Mouse (Mus musculus): ENCODE measurements around the gene Itgb5. TPM values are rescaled to one million over a fixed set of nuclear protein-coding genes. Genes with fewer than 3 reads are reported as not detected.

The Itgb5 gene
- total RNA-seq, 2 experiments from 2014 or later: 32.5 to 32.7 TPM

DNA sequence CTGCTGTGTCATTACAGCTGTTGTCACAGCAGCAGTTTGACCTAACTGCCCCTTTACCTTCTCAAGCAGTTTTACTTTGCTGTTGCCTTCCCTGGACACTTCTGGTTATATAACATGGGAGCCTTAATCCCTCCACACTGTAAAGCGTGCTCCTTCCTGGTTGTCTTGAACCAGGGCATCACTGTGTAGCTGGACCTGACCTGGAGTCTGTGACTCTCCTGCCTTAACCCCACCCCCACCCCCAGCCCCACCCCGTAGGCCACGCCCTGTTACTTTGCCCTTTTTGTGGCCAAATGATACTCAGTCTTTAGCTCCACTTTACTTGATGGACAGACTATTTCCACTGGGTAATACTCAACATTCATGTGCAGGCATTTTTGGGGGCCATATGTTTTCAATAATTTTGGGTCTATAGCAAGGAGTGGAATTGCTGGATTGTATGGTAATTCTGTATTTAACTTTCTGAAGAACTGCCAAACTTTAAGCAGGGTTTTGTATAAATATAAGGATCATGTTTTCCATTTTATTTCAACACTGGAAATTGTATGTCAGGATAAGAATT is 40.8 kb downstream of the Itgb5 start:
- intact Hi-C loops (cut with DNase I): no loop called here
- DNase-seq (ENCODE audit: low spot score in 2 of 2): no peak

DNA sequence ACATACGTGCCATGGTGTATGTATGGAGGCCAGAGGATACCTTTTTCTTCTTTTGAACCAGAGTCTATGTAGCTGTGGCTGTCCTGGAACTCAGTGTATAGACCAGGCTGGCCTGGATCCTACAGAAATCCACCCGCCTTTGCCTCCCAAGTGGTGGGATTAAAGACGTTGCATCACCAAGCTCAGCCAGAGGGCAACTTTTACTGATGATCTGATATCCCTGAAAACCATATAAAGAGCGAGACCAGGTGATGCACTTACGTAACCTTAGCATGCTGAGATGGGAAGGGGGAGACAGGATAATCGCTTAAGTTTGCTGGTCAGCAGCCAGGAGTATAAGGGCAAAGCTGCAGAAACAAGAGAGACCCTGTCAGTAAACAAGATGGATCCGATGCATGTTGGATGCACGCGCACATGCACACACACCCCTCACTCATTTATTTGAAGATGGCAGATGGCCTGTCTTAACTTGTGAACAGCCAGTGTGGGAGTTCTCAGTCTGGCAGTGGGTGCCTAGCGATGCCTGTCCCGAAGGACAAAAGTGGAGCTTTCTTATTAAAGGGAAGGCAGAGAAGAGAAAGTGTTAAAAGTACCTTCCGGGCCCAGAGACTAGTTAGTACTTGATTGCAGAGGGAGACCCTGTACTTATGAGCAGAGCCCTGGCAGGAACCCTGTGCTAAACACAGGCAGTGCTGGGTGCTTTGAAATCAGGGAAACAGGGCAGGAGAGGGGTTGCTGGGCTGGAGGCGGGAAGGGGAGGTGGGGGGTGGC is 41.7 kb downstream of the Itgb5 start:
- DNase-seq (ENCODE audit: low spot score in 2 of 2): no peak
- intact Hi-C loops (cut with DNase I): no loop called here

DNA sequence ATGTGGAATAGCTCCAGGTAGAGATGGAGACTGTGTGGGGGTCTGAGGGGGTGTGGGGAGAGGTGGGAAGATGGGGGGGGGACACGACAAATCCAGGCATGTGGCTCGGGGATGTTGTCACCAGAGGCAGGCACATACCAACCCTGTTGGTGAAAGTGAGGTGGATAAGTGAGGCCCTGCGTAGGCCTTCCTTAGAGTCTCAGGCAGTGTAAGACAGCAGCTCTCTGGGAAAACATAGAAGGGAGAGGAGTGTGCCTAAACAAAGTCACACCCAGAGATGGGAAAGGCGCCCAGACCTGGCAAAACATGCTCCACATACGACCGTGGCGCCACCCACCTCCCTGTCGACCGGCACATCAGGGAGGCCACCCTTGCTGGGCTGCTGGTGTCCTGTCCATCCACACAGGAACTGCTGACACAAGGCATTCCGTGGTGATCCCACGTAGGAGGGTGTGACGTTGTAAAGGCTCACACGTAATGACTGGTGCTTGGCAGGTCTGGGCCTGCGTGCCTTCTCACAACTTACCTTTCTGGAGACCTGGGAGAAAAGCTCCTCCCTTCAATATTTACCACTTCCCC is 42.5 kb downstream of the Itgb5 start:
- DNase-seq (ENCODE audit: low spot score in 2 of 2): no peak
- intact Hi-C loops (cut with DNase I): no loop called here

DNA sequence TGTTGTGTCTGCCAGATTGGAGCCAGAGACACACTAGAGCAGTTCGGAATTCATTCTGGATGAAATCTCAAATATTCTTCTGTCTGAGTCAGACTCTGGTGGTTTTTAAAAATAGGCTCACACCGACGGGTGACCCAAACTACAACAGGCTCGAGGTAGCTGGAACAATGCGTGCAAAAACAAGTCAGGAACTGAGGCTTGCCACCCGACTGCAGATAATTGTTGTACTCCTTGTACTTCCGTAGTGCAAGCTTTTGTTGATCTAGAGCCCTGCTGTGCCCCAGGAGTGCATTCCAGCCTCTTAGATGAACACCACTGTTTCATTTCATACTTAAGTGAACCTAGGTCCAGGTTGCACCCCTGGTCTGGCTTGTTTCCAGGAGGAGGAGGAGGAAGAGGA is 43.8 kb downstream of the Itgb5 start:
- intact Hi-C loops (cut with DNase I): no loop called here
- no peak for DNase-seq (ENCODE audit: low spot score in 2 of 2)

DNA sequence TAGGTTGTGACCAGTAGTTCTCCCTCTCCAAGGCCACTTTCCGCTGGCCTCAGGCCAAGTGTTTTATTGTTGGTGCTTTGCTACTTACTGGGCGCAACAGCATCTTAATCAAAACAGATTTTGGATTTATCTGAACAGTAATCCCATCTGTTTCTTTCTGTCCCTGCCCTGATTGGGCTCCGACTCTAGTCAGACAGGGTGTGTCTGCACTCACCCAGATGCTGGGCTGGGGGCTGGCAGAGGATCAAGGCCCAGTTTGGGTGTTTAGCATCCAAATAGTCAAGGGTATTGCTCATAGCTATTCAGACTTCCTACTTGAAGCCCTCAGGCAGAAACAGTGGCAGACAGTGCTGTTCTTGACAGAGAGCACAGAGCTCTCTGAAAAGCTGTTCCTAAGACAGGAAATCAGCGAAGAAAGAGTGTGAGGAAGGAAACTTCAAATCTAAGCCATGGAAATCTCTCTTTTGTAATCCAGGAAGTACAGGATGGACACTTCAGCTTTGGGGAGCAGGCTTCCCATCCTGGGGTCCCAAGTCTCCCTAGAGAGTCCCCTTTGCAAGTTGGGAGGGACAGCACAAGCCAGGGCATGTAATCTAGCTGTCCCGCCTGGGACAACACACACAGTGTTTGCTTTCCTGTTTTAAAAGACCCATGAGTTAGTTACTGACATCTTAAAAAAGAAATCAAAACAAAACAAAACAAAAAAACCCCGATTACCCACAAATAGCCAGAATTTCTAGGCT is 48.7 kb downstream of the Itgb5 start:
- no peak for DNase-seq (ENCODE audit: low spot score in 2 of 2)
- intact Hi-C loops (cut with DNase I): no loop called here

DNA sequence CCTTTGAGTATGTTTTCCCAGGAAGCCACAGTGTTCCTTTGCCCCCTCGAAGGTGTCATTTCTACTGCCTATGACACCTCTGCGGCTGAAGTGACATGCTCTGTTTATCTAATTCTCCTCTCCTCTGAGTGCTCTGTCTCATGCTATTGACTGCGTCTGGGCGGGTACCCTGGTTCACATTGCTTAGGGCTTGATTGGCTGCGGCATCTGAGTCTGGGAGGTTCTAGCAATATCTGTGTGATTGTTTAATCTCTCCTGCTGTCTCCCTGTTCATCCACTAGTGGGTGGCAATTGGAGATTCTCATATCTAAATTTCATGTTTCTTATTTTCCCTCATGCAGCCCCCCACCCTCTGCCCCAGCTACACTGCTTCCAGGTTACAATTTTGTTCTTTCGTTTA is 49.6 kb downstream of the Itgb5 start:
- intact Hi-C loops (cut with DNase I): no loop called here

DNA sequence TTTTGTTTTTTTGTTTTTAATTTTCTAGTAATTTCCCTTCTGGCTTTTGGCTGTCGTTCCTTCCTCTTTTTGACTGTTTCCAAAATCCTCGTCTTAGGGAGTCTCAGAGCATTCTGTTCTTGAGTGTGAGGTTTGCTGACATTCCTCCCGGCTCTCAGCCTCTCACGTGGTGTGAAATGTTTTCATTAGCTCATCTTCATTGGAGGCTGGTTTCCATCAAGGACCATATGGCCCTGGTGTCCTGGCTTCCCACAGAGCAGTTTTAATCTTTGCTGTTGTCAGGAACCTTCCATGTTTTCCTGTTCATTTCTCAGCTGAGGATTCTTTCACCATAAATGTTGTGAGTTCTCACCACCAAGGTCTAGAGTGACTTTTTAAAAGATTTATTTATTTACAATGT is 50.1 kb downstream of the Itgb5 start:
- intact Hi-C loops (cut with DNase I): no loop called here

More for the DNA sequence above, 49.6 kb downstream of the Itgb5 start:
- no peak for DNase-seq (ENCODE audit: low spot score in 2 of 2)

DNA sequence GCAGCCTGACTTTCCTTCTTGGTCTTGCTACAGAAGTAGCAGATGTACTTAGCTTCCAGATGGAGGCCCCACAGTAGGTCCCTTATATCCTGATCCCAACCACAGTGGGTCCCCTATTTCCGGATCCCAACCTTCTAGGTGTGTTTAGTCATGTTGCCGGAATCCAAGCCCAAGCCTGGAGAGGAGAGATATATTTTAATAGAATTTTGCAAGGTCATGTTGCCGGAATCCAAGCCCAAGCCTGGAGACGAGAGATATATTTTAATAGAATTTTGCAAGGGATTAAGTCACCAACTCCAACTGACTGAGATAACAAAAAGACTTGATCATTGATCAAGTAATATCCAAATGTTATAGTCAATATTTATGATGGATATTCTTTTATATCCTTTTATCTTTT is 51.3 kb downstream of the Itgb5 start:
- intact Hi-C loops (cut with DNase I): no loop called here
- no peak for DNase-seq (ENCODE audit: low spot score in 2 of 2)

More for the DNA sequence above, 50.1 kb downstream of the Itgb5 start:
- no peak for DNase-seq (ENCODE audit: low spot score in 2 of 2)

DNA sequence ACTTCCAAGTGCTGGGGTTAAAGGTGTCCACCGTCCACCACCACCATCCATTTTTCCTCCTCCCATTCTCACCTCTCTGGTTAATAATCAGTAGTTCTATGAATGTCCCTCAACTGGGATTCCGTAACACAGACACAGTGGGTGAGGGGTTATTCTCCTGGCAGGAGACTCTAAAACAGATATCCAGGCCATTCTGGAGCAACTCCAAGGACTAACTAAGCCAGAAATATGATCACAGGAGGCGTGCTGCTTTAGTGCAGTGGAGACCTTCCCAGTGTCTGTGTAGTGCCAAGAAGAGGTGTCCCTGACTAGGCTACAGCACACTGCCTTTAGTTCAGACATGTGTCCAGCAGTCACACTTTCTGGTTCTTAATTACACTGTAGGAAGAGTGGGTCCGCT is 53.1 kb downstream of the Itgb5 start:
- intact Hi-C loops (cut with DNase I): no loop called here
- DNase-seq (ENCODE audit: low spot score in 2 of 2): peak in 1 of 2 experiments; percentile 44

DNA sequence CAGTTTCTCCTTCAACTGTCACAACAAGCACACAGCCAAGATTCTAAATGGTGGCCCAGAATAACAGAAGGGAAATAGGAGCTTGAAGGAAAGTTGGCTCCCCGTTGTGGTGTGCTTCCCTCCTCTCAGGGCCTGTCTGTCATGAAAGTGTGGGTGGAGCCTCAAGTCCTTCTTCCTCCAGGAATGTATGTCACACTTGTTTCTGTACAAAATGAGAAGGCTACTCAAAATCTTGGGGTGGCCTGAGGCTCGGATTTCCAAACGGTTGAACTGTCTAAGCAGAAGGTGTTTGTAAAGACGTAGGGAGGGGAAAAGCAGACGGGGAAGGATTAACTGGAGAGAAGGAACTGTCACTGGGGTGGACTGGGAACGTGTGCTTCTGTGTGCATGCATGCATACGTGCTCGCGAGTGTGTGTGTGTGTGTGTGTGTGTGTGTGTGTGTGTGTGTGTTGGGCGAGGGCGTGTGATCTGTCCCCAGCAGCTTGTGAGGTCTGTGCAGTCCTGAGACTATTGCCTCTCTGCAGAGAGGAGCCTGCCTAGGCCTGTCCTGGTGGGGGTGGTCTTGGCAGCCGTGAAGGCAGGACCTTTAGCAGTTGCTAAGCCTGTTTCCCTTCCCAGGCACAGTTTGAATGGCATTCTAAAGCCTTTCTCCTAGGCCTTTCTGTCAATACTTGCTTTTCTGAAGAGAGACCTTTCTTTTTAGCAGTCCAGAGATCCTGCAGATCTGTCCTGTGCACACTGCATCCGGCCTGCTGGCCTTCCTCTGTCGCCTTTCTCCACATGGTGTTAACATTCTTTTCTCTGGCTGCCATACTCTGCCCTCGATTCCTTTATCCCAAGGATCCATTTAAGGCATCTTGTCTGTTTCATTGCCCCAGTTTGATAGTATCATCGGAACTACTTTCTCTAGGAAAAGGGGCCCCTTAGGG is 53.8 kb downstream of the Itgb5 start:
- DNase-seq (ENCODE audit: low spot score in 2 of 2): peak; percentile 42 to 78
- intact Hi-C loops (cut with DNase I): no loop called here

DNA sequence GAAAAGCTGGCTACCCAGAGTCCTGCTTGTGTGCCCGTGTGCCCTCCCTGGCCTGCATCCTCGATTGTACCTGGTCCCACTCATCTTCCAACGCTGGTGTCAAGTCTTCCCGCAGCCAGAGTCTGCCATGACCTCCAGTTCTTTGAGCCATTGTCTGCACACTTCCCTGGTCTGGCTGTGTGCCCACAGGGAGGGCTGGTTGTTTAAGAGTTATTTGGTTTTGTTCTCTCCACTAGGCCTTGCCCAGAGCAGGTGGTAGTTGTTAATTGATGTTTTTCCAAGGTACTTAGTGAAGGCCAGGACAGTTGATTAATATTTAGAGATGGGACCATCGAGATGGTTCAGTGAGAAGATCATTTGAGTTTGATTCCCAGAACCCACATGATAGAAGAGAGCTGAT is 54.7 kb downstream of the Itgb5 start:
- intact Hi-C loops (cut with DNase I): no loop called here

DNA sequence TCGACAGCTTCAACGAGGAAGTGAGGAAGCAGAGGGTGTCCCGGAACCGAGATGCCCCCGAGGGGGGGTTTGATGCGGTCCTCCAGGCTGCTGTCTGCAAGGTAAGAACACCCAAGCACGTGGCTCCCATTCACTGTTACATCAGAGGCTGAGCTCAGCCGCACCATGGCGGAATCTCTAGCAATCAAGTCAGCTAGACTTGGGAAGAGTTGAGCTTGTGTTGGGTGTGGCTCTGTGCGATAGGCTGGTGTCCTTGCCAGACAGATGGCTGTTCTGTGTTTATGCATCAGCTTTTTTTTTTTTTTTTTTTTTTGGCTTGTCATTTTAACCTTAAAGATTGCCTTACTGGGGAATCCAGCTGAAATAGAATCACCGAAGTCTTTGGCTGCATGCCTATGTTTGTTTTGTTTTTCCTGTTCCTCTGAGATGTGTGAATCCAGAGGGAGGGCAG is 55.6 kb downstream of the Itgb5 start:
- intact Hi-C loops (cut with DNase I): no loop called here
- no peak for DNase-seq (ENCODE audit: low spot score in 2 of 2)

More for the DNA sequence above, 54.7 kb downstream of the Itgb5 start:
- no peak for DNase-seq (ENCODE audit: low spot score in 2 of 2)

DNA sequence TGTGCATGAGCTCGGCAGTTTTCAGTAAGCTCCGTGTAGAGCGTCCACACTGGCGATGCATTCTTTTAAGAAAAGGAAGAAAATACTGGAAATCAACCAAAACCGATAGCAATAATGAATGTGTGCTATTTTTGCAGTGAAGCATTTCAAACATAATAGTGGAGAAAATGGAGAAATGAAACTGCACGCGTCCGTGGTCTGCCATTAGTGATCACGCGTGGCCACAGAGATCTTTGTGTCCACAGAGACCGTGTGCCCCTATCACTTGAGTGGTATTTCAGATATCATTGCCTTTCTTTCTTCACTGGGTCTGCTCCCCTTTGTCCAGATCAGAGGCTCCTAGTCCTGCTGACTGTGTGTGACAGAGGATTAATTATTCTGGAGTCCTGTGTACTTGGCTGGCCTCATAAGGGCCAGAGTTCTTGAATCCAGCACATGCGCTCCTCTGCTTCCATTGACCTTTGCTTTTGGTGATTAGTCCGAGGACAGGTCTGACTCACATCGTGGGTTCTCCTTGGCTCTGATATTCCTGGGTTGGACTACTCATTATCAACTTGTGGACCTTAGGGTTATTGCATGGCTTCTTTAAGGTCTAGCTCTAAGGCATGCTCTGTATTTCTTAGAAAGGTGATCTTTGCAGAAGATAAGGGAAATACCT is 56.3 kb downstream of the Itgb5 start:
- no peak for DNase-seq (ENCODE audit: low spot score in 2 of 2)
- intact Hi-C loops (cut with DNase I): no loop called here

DNA sequence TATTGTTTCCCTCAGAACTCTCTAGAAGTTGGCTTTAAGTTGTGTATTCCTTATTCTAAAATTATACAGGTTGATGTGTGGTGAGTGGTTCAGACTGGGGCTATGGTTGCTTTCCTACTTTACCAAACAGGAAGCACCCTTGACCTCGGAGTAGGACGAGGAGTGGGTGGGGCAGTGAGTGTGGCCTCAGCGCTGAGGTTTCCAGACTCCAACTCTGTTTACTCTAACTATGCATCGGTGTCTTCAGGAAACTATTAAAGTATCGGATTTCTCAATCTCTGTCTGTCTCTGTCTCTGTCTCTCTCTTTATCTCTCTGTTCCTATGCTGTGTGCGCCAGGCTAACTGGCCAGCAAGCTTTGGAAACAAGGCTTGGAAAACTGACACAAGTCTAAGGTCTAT is 57.2 kb downstream of the Itgb5 start:
- no peak for DNase-seq (ENCODE audit: low spot score in 2 of 2)
- intact Hi-C loops (cut with DNase I): no loop called here

DNA sequence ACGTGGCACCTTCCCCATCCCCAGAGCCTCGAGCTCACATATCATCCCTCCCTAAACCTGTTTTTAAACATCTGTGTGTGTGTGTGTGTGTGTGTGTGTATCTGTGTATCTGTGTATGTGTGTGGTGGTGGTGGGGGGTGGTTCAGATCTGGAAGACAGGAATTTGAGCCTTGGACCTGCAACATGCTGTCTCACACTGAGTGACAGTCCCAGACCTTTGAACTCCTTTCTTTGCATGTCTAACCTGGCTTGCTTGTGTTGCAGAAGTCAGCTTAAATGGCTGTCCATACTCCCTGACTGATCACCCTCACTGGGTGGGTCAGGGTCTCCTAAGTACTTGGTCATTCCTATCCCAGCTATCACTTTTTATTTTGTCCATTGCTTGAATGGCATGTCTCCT is 58.5 kb downstream of the Itgb5 start:
- intact Hi-C loops (cut with DNase I): no loop called here
- DNase-seq (ENCODE audit: low spot score in 2 of 2): no peak

DNA sequence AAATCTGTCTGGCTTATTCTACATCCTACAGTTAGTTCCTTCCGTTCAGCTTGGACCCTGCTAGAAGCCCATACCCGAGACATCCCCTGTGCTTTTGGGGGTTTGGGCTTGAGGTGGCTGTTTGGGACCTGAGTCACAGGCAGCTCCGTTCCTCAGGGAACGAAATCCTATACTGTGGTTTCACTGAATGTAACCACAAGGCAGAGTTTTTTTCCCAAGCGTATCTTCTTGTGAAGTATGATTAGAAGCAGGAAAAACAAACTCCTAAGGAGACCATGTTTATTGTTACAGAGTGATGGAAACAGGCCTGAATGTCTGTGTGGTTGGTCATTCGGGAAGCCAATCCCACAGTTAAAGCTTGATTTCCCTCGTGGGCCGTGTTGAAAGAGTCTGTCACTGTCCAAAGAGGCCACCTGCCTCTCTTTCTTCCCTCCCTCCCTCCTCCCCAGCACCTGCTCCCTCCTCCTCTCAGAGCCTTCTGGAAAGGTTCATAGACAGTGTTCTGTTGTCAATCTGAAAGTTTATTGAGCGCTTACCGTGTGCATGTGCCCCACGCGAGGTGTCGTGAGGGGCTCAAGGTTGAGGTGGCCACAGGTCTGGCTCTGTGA is 59.6 kb downstream of the Itgb5 start:
- intact Hi-C loops (cut with DNase I): no loop called here
- DNase-seq (ENCODE audit: low spot score in 2 of 2): no peak

DNA sequence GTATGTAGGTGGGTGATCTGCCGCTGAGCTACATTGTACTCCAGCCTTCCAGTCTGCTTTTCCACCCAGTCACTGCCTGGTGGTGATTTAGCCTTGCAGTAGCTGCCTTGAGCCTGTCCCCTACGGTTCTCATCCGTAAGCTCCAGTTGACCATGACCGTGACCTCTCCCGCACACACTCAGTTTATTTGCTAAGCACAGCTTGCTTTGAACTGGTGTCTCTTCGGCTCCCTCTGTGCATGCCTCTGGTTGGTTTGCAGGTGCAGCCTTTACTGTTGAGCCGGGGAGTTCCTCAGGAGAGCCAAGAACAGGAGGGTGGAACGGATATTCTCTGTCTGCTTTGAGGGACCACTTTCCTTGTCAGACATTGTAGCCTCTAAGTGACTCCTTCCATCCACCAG is 61.6 kb downstream of the Itgb5 start:
- DNase-seq (ENCODE audit: low spot score in 2 of 2): no peak
- intact Hi-C loops (cut with DNase I): loop anchor here (5.0 kb wide), 2 partner anchors 51 to 59 kb away; no protein-coding TSS in a partner anchor
